Mouse (Mus musculus): ENCODE measurements around the gene Rhou. TPM values are rescaled to one million over a fixed set of nuclear protein-coding genes. Genes with fewer than 3 reads are reported as not detected.
"Not testable (repeated sequence)": the region's sequence is repeated elsewhere in the genome, so short reads cannot be mapped to it uniquely, and the experiment has no call there.

Gene Rhou
- 1 to 10 TPM; 4.1 to 4.7 TPM for total RNA-seq (2021)
- long read RNA-seq, experiment 1, transcript Rhou-201 (3 exons, 3,371 nt), result major isoform, 5 of 6 reads
- long read RNA-seq, experiment 1, partial matches to known transcripts, result 0 of 6 reads
- long read RNA-seq, experiment 1, other reads (novel, unspliced or antisense), result 1 of 6 reads
- long read RNA-seq, experiment 2, partial matches to known transcripts, result 1 of 2 reads
- long read RNA-seq, experiment 2, other reads (novel, unspliced or antisense), result 0 of 2 reads

DNA sequence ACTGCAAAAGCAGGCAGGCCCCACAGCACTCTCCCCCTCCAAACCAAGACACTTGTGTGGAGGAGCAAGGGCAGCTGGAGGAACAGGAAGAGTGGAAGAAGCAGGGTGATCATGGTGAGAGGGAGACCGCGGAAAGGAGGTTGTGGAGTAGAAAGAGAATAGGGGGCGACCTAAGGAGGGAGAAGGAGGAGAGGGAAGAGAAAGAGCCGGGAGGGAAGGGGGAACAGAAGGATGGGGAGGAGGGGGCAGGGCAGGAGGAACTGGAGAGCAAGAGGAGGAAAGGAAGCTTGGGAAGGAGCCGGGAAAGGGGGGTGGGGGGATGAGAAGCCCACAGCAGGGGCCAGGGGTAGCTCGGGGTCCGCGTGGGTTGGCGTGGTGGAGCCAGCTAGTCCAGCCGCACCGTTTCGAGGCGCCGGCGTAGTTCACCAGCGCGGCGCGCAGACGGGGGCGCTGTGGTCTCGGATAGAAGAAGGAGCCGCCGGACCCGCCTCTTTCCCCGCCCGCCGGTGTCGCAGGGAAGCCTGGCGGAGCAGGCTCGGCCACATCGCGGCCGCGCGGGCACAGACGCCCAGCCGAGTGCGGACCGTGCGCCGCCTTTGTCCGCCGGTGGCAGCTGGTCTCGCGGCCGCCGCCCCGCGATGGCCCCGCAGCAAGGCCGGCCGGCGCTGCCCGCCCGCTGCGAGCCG lies at the start of gene Rhou:
Gene Rhou, plus strand, starts transcription at position 622 of the 686 bp plus-strand sequence.
- peak; percentile 95 for DNase-seq

DNA sequence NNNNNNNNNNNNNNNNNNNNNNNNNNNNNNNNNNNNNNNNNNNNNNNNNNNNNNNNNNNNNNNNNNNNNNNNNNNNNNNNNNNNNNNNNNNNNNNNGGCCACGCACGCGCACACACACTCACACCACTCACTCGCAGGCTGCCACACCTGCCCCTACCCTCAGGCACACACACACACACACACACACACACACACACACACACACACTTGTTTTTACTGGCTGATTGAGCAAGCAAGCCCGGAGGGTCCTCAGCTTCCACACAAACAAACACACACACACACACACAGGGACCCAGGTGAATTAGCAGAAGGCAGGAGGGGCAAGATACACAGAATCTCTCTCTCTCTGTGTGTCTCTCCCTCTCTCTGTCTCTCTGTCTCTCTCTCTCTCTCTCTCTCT lies 41.1 kb upstream of the Rhou start:
- not testable (repeated sequence) for DNase-seq

DNA sequence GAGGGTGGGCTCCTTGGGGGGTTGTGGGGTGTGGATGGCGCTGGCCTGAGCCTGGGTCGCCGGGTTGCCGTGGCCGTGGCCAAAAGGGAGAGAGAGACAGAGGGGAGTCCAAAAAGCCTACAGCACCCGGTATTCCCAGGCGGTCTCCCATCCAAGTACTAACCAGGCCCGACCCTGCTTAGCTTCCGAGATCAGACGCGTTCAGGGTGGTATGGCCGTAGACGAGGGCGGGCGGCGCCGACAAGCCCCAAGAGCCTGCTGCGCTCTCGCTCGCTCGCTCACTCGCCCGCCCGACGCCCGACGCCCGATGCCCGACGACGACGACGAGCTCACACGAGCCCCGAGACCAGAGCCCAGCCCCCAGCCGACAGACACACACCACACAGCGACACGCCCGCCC lies 30.2 kb upstream of the Rhou start:
- not testable (repeated sequence) for DNase-seq

DNA sequence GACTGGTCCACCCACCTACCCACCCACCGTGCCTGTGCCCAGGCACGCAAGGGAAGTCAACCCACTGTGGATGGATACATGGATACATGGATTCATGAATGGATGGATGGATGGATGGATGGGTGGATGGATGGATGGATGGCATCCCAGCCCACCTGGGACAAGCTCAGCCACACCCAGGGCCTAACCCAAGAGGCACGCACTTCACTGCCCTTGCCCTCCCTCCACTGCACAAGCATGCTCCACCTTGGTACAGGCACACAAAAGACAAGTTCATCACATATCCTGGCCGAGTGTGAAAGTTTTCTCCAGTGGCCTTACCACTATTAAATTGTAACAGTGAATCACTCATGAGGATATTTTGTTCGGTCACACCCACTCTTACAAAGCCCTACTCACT lies 29.5 kb upstream of the Rhou start:
- DNase-seq, result no peak

DNA sequence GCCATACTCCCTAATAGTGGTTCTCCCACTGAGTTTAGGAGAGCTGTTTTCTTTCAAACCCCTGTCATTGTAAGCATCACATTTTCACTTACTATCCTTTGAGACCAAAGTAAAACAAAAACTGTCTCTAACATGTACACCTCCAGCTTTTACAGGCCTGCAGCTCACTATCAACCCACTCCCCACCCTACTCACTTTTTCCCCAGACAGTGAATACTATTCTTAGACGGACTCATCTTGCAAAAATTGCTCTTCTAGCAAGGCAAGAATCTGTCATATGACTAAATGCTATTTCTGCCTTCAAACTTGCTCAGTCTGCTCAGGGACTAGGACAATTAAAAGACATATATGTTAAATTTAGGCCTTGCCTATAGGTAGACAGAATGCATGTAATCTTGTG lies 29.0 kb upstream of the Rhou start:
- DNase-seq, result no peak

DNA sequence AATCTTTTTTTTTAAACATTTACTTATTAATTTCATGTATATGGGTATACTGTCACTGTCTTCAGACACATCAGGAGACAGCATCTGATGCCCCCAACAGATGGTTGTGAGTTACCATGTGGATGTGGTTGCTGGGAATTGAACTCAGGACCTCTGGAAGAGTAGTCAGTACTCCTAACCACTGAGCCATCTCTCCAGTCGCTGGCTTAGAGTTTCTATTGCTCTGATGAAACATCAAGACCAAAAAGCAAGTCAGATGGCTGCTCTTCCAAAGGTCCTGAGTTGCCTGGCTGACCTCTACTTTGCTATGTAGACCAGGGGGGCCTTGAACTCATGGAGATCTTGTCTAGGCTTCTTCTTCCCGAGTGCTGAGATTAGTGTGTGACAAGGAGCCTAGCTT lies 28.0 kb upstream of the Rhou start:
- DNase-seq, result no peak

DNA sequence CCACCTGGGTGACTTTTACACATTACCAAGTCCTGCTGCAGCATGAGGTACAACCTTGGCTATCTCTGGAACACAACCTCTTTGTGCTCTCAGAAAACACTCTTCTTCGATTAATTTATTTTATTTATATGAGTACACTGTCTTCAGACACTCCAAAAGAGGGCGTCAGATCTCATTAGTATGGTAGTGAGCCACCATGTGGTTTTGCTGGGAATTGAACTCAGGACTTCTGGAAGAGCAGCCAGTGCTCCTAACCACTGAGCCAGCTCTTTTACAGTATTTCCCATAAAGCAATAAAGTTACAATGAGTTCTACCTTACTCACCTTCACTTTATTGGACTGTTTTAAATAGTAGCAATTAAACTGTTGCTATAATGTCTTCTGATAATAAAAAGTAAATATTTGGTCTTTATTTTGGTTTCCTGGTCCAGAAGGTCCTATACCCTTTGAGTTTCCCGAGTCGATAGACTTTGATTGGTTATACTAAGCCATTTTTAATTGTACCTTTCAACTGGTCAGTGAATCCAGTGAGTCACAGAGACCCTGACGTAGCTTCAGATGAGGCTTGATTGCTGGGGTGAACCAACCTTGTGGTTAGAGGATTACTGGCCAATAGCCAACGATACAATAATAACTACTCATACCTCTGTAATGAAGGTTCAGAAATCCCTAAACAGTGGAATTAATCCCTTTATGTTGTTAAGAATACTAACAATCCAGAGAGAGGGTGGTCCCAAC lies 26.1 kb upstream of the Rhou start:
- no peak for DNase-seq

DNA sequence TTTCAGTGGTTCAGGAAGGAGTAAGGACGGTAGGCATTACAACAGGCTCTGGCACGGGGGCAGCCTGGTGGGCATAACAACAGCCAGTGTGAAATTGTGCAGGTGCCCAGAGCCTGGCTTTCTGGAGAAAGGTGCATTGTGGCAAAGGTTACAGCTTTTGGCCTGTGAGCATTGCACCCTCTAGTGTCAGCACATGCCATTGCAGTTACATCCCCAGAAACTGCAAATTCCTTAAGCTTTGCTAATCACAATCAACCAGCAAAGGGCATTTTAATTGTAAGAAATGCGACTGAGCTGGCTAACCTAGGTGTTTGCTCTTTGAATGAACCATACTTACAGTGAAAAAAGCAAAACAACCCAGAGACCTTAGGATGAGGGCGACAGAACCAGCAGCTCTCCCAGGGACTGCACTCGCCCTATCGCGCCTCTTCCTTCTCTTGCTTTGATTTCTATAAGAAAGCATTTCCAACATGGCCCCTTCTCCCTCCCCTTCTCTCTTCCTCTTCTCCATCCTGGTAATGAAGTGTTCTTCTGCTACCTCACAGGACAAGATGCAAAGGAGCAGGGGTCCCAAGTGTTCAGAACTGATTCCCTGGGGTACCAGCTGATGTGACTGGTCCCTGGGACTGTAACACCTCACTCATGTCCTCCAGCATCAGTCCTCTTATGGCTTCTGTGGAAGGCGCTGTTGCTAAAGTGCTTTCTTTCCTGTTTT lies 25.3 kb upstream of the Rhou start:
- DNase-seq, result peak; percentile 21

DNA sequence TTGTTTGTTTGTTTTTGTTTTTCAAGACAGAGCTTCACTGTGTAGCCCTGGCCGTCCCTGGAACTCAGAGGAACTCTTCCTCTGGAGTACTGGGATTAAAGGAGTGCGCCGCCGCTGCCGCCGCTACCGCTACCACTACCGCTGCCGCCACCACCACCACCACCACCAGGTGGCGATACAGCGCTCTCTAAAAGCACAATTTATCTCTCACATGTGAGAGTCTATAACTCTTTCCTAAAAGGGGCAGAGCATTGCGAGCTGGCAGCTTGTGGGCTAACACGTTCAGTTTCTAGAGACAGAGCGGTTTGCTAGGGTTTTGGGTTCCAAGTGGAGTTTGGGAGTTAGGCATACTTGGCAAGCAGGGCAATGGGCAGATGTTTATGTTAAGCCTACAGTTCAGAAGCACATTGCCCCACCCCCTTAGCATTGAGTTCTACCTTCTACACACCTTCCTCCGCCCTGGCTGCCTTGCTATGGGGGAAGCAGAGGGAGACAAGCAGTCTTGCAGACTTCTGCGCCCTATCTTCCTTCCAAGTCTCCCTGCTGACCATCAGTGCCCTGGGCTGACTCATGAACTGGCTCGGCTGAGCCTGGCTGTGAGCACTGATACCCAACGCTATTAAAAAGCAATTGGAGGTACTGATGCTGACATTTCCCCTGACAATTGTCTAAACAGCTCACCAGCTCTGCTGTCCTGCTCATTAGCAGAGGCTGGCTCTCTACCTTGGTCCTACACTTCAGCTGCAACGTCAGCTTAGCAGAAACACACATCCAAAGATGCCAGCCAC lies 24.6 kb upstream of the Rhou start:
- peak; percentile 74 for DNase-seq

DNA sequence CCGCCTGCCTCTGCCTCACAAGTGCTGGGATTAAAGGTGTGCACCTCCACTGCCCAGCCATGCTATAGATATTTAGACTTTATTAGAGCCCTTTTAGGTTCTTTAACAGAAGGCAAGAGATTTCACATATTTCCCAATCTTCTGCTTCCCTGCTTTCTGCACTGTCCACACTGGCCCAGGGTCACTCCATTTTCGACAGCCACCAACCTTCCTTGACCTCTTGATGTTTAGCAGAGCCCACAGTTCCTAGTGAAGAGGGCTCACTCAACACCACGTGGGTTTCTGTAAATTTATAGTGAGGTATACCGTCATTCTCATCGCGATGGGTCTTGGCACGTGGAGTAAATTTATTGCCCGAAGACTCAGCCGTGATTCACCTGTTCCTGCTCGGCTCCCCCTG lies 23.7 kb upstream of the Rhou start:
- no peak for DNase-seq

DNA sequence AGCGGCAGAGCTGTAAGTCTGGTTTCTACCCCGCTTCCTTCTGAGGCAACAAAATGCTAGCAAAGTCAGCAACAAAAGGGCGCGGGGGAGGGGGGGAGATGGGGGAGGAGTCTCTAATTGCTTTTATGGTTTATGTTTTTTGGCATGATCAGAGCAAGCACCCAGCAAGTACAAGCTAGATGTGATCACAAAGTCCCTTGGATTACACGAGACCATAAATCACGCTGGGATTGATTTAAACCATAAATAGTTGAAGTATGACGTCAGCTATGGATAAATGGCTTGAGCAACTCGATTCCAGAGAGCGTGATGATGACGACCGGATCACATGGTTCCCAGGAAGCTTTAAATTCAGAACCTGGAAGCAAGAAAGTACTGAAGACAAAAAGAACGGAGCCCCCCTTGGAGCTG lies 22.9 kb upstream of the Rhou start:
- DNase-seq, result no peak

DNA sequence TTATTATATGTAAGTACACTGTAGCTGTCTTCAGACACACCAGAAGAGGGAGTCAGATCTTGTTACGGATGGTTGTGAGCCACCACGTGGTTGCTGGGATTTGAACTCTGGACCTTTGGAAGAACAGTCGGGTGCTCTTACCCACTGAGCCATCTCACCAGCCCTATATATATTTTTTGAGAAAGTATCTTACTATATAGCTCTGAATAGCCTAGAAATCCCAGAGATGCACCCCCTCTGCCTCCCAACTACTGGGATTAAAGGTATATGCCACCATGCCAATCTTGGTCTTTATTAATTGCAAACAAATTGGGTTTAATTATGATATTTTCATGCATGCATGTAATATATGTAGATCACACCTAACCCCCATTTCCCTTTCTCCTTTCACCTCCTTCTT lies 22.0 kb upstream of the Rhou start:
- DNase-seq, result not testable (repeated sequence)

DNA sequence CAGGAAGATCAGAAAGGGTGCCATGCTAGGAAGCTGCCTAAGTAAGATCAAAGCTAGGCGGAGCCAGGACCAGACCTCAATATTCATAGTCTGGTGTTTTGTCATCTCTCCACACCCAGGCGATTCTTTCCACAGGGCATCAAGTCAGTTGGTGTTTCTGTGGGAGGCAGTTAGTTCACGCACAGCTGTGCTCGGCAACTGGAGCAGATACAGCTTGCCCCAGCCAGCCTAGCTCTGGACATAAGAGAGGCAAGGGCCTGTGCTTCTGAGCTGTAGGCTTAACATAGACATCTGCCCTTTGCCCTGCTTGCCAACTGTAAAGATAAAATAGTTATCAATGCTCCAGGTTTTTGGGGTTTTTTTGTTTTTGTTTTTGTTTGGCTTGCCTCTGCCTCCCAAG lies 21.5 kb upstream of the Rhou start:
- no peak for DNase-seq

DNA sequence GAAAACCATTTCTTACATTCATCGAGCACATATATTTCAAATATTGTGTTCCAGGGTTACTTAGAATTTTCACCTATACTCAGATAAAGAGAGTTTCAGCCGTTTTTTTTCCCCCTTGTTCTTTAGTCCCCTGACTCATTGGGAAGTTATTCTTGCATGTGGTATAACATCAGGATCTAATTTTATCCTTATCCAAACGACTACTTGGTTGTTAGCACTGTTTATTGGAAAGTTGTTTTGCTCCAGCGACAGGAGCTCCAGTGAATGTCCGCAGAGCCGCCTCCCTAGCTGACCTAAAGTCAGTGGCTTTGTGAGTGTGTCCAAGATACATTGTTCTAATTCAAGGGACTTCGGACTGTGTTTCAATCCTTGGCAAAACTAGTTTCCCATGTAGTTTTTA lies 19.9 kb upstream of the Rhou start:
- DNase-seq, result no peak

DNA sequence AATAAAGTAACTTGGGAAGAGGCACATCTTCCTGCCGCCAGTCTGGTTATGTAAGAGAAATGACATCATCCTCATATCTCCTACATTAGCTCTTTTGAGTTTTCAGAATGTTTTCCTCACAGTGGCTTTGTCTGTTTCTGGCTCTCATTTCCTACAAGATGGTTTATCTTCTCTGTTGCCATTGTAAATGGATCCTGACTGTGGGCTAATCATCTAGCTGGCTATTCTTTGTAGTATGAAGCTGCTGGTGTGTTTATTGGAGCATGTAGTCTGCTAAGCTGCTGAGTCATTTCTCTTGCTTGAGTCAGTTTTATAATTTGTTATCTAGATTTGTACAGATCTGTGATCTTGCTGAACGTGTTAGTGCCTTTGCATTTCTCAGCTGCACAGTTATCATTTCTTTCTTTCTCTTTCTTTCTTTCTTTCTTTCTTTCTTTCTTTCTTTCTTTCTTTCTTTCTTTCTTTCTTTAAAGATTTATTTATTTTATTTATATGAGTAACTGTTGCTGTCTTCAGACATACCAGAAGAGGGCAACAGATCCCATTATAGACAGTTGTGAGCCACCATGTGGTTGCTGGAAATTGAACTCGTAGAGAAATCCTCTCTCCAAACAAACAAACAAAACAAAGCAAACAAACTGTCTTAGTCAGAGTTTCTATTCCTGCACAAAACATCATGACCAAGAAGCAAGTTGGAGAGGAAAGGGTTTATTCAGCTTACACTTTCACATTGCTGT lies 19.2 kb upstream of the Rhou start:
- DNase-seq, result no peak

DNA sequence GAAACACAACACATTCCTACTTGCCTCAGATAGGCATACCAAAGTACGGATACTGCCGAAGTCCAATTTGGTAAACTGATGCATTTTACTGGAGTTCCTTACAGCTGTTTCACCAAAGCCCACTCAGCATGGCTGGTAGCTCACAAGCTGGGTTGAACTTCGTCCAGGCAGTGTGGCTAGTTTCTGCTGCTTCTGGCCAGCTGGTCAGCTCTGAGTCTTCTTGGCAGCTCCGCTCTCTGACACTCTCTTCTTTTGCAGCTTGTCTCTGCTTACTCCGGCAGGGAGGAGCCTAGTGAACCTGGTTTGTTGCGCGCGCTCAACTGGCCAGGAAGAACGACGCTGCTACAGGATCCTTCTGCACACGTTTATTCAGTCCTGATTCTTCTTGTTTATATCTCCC lies 18.1 kb upstream of the Rhou start:
- DNase-seq, result no peak

DNA sequence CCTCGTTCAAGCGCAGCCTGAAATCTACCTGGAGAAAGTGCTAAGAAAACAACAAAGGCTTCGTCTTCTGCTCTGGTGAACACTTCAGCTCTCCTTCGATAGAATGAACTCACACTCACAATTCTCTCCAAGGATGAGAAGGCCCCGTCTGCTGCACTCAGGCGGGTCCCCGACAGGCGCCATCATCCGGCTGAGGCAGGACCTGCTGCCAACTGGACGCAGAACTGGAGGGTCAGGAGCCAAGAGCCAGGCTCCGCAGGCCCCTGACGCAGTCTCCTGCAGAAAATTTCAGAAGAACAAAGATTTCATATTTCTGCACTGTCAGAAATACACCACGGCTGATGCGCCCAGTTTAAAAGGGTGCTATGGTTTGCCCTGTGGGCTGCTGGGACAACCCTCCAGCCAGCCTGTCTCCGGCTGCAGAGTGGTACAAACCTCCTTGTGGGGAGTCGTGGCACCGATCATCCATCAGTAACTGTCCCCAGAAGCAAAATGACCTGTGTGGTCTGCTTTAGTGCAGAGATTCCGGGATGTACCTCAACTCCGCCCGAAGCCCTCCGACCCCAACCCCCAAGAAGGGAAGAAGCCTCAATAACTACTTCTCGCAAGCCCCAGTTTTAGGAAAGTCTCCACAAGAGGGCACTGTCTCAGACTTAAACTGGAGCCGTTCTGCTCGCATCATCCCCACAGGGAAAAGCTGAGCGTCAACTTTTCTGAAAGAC lies 10.2 kb upstream of the Rhou start:
- DNase-seq, result peak; percentile 50

DNA sequence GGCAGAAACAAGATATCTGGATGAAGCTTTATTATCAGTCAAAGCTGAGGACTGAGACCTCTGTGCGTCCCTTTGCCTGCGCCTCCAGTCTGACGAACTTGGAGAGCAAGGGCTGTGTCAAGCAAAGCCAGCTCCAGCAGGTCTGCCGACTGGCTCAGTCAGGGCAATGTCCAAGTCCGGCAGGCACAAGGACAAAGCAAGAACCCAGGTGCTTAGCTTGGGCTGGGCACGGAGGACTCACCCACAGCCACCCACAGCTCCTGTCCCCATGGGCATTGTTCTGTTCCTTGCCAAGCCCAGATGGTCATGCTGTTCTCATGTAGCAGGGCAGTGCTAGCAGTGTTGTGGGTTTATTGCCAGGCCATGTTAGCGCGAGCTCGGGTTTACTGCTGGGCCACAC lies 8.5 kb upstream of the Rhou start:
- no peak for DNase-seq

DNA sequence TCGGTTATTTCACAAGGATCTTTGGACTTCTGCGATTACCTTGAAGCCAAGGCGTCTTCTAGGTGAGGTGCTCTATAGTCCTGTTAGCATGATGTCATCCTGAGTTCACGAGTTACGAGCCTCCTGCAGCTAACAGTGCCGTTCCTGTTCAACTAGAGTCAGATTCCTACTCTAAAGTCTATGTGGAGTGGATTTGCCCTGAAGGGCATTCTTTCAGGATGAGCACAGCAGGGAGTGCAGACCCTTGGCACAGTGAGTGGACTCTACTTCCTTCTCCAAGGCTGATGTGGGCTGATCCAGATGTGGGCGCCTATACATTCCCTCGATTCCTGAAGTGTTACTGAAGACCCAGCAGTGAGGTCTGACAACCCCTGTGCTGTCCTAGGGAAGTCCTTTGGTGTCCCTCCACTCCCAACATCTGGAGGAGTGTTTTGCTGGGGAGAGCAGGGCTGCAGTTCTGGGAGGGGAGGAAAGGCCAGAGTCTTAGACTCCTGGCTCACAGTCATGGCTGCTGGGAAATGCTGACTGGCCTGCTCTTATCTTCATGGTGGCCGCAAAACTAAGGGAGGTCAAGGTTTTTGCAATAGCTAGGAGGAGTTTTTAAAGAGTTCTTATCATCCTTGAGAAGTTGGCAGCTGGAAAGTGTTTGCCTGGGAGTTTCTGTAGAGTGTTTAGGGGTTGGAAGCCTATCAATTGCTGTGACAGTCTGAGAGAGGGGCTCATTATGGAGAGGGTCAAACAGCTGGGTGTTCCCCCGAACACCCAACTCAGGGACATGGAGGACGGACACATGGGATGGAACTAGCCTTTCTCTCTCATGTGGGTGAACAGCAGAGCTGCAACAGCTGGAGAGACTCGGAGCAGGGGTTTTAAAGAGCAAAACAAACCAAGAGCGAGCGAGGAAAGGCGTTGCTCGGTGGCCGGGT lies 5.2 kb upstream of the Rhou start:
- no peak for DNase-seq

DNA sequence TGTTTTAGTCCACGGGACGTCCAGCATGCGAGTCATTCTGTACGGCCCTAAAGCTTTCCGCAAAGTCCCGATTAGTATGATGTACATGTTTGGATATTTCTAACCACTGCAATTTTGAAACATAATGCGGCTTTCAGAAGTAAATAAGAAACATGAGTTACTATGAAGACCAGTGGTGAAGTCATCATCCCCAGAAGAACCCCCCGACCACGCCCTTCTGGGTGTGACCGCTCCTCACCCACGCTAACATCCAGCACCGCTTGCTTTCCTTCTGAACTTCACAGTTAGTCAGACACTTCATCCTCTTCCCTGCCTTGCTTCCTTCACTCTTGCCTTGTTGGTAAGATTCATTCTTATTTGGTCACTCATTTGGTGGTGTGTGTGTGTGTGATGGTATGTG lies 4.2 kb upstream of the Rhou start:
- no peak for DNase-seq
